Mouse (Mus musculus) gastrocnemius, postnatal 10 days (tissue): ENCODE measurements around the gene Ust. TPM values are rescaled to one million over a fixed set of nuclear protein-coding genes. Genes with fewer than 3 reads are reported as not detected.

ENCODE experiments used
- DNase-seq: peaks from one replicate; pipeline ENCODE4 v3.0.0; 2021; ENCODE audit warnings: mixed read lengths
- total RNA-seq, 2 experiments: library from RNA; stranded (reverse); gene quantifications; 2 replicates each; pipeline ENCODE4 v1.2.3; 2021

The Ust gene
- total RNA-seq, 2 experiments from 2014 or later, result 3.4 to 5.1 TPM

- no peak for DNase-seq
These were observed 294.0 kb downstream of the Ust start for GRCm38 (mm10) chr10:8224641-8225040.

DNA sequence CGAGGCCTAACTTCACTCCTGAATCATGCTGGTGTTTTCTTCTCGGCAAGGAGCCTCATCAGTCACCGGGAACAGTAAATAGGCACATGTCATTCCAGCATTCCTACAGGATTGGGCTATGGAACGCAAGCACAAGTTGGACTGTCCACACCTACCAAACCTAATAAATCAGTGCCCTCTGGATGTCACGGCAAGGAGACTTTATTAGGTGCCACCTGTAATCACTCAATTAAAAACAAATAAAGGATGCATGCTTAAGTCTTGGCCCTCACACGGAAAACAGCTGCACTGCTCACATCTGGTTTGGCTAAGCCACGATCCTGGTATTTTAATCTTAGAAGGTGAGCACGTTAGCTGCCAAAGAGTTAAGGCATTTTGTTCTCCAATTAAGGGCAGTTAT lies 294.6 kb downstream of the Ust start:
- DNase-seq, result no peak

DNA sequence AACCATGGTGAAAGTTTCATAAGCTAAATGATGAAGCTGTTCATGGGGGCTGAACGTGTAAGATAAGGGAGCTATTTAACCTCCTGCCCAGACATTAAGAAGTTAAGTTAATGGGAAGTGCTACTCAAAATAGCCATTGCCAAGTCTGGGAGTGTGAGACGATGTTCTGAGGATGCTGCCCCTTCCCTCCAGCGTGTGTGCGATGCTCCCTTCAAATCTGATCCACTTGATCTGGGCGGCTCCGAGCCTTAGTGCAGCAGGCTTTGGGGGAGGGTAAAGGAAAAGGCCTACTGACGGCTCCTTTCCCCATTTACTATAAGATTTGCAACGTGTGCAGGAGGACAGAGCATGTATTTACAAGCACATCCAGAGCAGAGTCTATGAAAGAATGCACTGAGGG lies 301.7 kb downstream of the Ust start:
- no peak for DNase-seq

- no peak for DNase-seq
These were observed 303.4 kb downstream of the Ust start for GRCm38 (mm10) chr10:8215181-8215580.

- no peak for DNase-seq
These were observed 304.7 kb downstream of the Ust start for GRCm38 (mm10) chr10:8213906-8214421.

GRCm38 (mm10) chr10:8213266-8213905 lies 305.2 kb downstream of the Ust start:
- DNase-seq, result no peak

DNA sequence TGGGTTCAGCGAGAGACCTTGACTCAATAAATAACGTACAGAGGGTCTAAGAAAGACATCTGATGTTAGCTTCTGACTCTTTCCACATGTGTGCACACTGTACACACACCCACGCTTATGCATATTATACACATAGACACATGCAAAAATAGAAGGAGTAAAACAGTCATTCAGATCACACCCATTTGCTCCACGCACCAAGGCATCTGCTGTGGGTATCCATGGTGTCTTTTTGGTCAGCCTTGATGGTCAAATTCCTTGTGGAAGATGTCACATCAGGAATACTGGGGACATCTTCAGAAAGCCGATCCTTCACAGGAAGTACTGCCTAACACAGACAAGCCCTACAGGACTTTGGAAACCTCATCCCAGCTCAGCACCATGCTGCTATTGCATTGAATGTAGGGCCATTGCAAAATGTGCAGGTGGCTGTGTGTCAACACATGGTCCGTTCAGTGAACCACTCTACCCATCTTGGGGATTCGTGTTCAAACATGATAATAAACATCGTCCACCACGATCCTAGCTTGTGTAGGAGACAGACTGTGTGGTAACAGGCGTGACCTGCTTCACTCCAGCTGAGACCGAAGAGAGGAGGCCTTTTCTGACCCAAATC lies 305.9 kb downstream of the Ust start:
- no peak for DNase-seq

GRCm38 (mm10) chr10:8211694-8212093 lies 306.9 kb downstream of the Ust start:
- DNase-seq, result no peak

- DNase-seq, result no peak
These were observed 308.3 kb downstream of the Ust start for GRCm38 (mm10) chr10:8210366-8210765.

DNA sequence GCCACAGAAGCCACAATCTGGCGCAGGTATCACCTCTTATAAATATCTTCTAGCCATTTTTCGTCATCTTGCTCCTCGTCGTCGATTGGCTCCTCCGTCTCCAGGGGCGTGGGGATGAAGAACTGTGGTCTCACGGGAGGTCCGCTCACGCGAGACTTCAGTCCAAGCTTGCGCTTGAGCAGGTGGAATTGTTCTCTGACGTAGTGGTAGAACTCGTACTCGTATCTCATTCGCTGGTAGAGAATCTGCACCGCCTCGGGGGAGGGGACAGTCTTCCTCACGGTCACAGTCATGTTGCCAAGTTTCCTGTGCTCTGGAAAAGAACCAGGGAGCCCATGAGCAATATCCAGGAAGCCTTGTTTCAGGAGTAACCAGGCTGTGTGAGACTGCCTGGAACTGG lies 311.3 kb downstream of the Ust start:
- no peak for DNase-seq

DNA sequence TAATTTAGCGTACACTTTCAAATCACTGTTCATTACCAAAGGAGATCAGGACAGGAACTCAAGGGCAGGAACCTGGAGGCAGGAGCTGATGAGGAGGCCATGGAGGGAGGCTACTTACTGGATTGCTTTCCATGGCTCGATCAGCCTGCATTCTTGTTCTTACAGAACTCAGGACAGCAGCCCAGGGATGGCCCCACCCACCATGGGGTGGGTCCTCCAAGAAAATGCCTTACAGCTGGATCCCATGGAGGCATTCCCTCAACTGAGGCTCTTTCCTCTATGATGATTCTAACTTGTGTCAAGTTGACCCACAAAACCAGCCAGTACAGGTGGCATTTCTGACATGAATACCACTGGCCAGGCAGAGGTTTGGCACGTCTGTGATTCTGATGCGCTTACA lies 314.9 kb downstream of the Ust start:
- DNase-seq, result no peak

- no peak for DNase-seq
These were observed 318.8 kb downstream of the Ust start for GRCm38 (mm10) chr10:8199816-8200215.

- DNase-seq, result no peak
These were observed 319.4 kb downstream of the Ust start for GRCm38 (mm10) chr10:8199026-8199756.

GRCm38 (mm10) chr10:8197661-8198060 lies 321.0 kb downstream of the Ust start:
- DNase-seq, result no peak

DNA sequence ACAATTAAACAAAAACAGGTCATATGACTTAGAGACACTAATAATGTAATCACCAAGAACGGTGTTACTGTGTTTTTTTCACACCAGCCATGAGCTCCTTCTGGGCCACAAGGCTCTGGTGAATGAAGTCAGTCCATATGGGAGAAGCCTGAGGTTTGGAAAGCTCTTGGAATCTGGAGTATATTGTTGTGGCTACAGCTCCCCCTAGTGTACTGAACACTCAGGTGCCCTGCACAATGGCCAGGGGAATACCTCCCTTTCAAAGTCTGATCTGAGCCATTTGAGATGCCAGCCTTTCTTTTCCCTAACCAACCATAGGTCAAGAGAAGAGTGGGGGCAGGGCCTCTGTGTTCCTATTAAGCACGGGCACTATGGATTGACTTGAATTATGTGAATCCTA lies 322.3 kb downstream of the Ust start:
- DNase-seq, result peak; percentile 40

DNA sequence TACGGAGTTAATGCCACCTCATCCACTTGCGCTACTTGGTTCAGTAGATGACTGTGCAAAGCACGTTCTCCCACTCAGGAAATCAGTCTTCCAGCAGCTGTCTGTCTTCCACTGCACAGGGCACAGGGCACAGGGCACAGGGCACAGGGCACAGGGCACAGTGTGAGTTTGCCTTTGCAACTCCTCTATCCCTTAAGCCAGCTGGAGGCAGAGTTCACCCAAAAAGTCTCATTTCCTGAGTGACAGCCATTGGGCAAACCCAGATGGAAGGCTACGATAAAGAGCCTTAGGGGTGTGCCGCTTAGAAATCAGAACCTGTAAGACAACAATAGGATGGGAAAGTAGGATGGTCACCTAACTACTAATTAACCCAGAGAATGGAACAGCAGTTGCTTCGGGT lies 322.9 kb downstream of the Ust start:
- no peak for DNase-seq

- no peak for DNase-seq
These were observed 329.2 kb downstream of the Ust start for GRCm38 (mm10) chr10:8189331-8189981.

- DNase-seq, result no peak
These were observed 333.0 kb downstream of the Ust start for GRCm38 (mm10) chr10:8185586-8185985.

DNA sequence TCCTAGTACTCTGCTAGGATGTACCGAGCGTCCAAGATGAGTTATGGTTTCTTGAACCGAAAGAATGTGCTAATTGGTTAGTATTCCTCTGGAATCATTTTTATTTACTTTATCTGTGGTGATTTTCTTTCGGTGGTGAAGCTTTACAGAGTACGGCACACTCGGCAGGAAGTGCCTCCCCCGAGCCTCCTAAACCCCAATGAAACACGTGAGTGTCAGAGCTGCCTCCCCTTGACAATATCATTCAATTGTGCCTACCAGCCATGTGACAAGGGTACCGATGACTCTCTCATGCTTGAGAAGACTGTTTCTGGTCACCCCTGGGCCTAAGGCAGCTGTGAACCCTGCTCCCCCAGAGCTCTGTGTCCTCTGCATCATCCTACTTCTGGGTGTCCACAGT lies 333.9 kb downstream of the Ust start:
- DNase-seq, result no peak

GRCm38 (mm10) chr10:8183171-8183570 lies 335.5 kb downstream of the Ust start:
- DNase-seq, result no peak

- DNase-seq, result no peak
These were observed 336.9 kb downstream of the Ust start for GRCm38 (mm10) chr10:8181596-8182185.

GRCm38 (mm10) chr10:8177618-8178017 lies 341.0 kb downstream of the Ust start:
- DNase-seq, result no peak
